ENCODE assay signal across 11 mouse cellular contexts in genomic region chr17:44162514-44162913, GRCm38 (mm10). TPM values are rescaled to one million over a fixed set of nuclear protein-coding genes. Genes with fewer than 3 reads are reported as not detected.
DNase-seq lines count a peak whose midpoint lies in the region; ATAC-seq and TF ChIP-seq lines count a peak whose summit lies in the region.
"Had no signal": no experiment of that assay in that cellular context is flagged by ENCODE, and none has a peak within 500 bp of the region (broad histone marks: within the 10 kb centered on the region; RNA-seq: fewer than 3 reads in every experiment).

No protein-coding gene starts in this region.

- TF ChIP-seq CTCF in kidney, adult 2 months (conservative IDR thresholded peaks at IDR 0.05; ENCODE audit: insufficient read depth, insufficient read length, low read depth, low read length) = no peak
- TF ChIP-seq CTCF in hindbrain, postnatal 0 days (IDR thresholded peaks at IDR 0.05; ENCODE audit: low read depth) = no peak

- peaks cover 10% of the 10 kb centered on the region; the same call in 1 of the 2 replicates for H3K4me1 ChIP-seq in kidney, adult 2 months (ENCODE audit: control insufficient read depth, insufficient read depth, low read length)
- H3K4me1 ChIP-seq in embryonic facial prominence, embryonic 15.5 days = peaks cover 12% of the 10 kb centered on the region; the same call in 1 of the 2 replicates
- no peaks in the 10 kb centered on the region for H3K4me1 ChIP-seq in hindbrain, postnatal 0 days (ENCODE audit: insufficient read depth, low read length)
- H3K4me1 ChIP-seq: liver, embryonic 13.5 days had no signal

- DNase-seq in adrenal gland, postnatal 14 days = peak; percentile 35
- no peak for DNase-seq in adrenal gland, adult 8-10 months
- peak; percentile 29 for DNase-seq in kidney, adult 2 months
- no peak for DNase-seq in kidney, adult 18-20 months
- peak; percentile 69 for DNase-seq in lung, postnatal 36 days
- DNase-seq in hindbrain, postnatal 0 days (ENCODE audit: low spot score) = no peak
- DNase-seq: adrenal gland, postnatal 25 days; cerebellum, adult 2 months; liver, embryonic 13.5 days had no signal

- H3K9me3 ChIP-seq in embryonic facial prominence, embryonic 15.5 days (replicated peaks) = no peaks in the 10 kb centered on the region
- no peaks in the 10 kb centered on the region for H3K9me3 ChIP-seq in hindbrain, postnatal 0 days (ENCODE audit: low read length)
- H3K9me3 ChIP-seq: liver, embryonic 13.5 days had no signal

- no peak overlapping the region for H3K27ac ChIP-seq in kidney, adult 2 months (ENCODE audit: insufficient read depth, low read depth, low read length)
- no peak overlapping the region for H3K27ac ChIP-seq in embryonic facial prominence, embryonic 15.5 days (replicated peaks)
- no peak overlapping the region for H3K27ac ChIP-seq in hindbrain, postnatal 0 days
- H3K27ac ChIP-seq: liver, embryonic 13.5 days had no signal

- TF ChIP-seq POLR2A in kidney, adult 2 months (IDR thresholded peaks at IDR 0.05; ENCODE audit: low read depth, low read length) = no peak

- H3K4me3 ChIP-seq in kidney, adult 2 months (ENCODE audit: insufficient read depth, low read depth, low read length) = no peak overlapping the region
- no peak overlapping the region for H3K4me3 ChIP-seq in embryonic facial prominence, embryonic 15.5 days (replicated peaks)
- H3K4me3 ChIP-seq in hindbrain, postnatal 0 days (ENCODE audit: low read length) = no peak overlapping the region
- H3K4me3 ChIP-seq: liver, embryonic 13.5 days had no signal

- H3K4me2 ChIP-seq in embryonic facial prominence, embryonic 15.5 days (replicated peaks) = peak overlapping the region; percentile 22; the same call in 1 of the 2 replicates
- no peak overlapping the region for H3K4me2 ChIP-seq in hindbrain, postnatal 0 days (ENCODE audit: low read depth, low read length)
- H3K4me2 ChIP-seq: liver, embryonic 13.5 days had no signal

- ATAC-seq in embryonic facial prominence, embryonic 15.5 days (ENCODE audit: insufficient number of reproducible peaks, low FRiP score, low TSS enrichment, low read depth) = no peak
- ATAC-seq in hindbrain, postnatal 0 days = no peak
- no peak for ATAC-seq in activated CD4-positive, CD25-positive, alpha-beta regulatory T cell, adult 4 months

- no peaks in the 10 kb centered on the region for H3K27me3 ChIP-seq in kidney, adult 2 months (replicated peaks; ENCODE audit: control insufficient read depth, insufficient read depth, low read length)
- no peaks in the 10 kb centered on the region for H3K27me3 ChIP-seq in embryonic facial prominence, embryonic 15.5 days
- no peaks in the 10 kb centered on the region for H3K27me3 ChIP-seq in hindbrain, postnatal 0 days (ENCODE audit: insufficient read depth, low read length)
- H3K27me3 ChIP-seq: liver, embryonic 13.5 days had no signal

- no peak overlapping the region for H3K9ac ChIP-seq in embryonic facial prominence, embryonic 15.5 days
- H3K9ac ChIP-seq in hindbrain, postnatal 0 days (replicated peaks; ENCODE audit: low read length) = no peak overlapping the region
- H3K9ac ChIP-seq: liver, embryonic 13.5 days had no signal

- H3K36me3 ChIP-seq in kidney, adult 2 months (ENCODE audit: control insufficient read depth, insufficient read depth, low read length) = no peaks in the 10 kb centered on the region
- no peaks in the 10 kb centered on the region for H3K36me3 ChIP-seq in embryonic facial prominence, embryonic 15.5 days
- no peaks in the 10 kb centered on the region for H3K36me3 ChIP-seq in hindbrain, postnatal 0 days (ENCODE audit: insufficient read depth, low read length)
- H3K36me3 ChIP-seq: liver, embryonic 13.5 days had no signal

- 17% methylated on average over 5 of the region's 5 CpGs for WGBS in kidney, adult 2 months
- WGBS in embryonic facial prominence, embryonic 15.5 days = 21% methylated on average over 5 of the region's 5 CpGs
- WGBS in hindbrain, postnatal 0 days = 54% methylated on average over 5 of the region's 5 CpGs

RNA-seq across cellular contexts. Expression of gene Clic5, which starts 25.9 kb away (rescaled TPM):
- 32.4 and 38.9 TPM in 2 replicates for total RNA-seq in adrenal gland, postnatal 14 days (2021)
- 10 to 100 TPM in 3 of 4 experiments, 1 to 10 TPM in 1; 9.6 to 20.2 (median 13.6) TPM for total RNA-seq in adrenal gland, adult 8-10 months (2022)
- polyA plus RNA-seq in kidney, adult 2 months (2012; rRNA removed) = 21.1 and 25.2 TPM in 2 replicates
- polyA plus RNA-seq in embryonic facial prominence, embryonic 15.5 days (2015; fragmentation: Nextera tagmentation; extraction: Ambion mirVana) = 1.1 and 1.2 TPM in 2 replicates
- total RNA-seq in hindbrain, postnatal 0 days (2014; rRNA removed) = 0.78 and 1.5 TPM in 2 replicates
- polyA plus RNA-seq in hindbrain, postnatal 0 days (2015; fragmentation: Nextera tagmentation; extraction: Ambion mirVana) = 0.39 and 0.69 TPM in 2 replicates
- under 1 TPM in 1 of 2 experiments, not detected in 1; 0.13 TPM for polyA plus RNA-seq in activated CD4-positive, CD25-positive, alpha-beta regulatory T cell, adult 4 months (2017; shearing (Covaris generic))

RNA-seq across cellular contexts. Expression of gene Enpp4, which starts 56.9 kb away (rescaled TPM):
- 9.2 and 10.7 TPM in 2 replicates for total RNA-seq in adrenal gland, postnatal 14 days (2021)
- total RNA-seq in adrenal gland, adult 8-10 months (2022) = 10 to 100 TPM; 13.4 to 19.0 (median 16.0) TPM
- polyA plus RNA-seq in kidney, adult 2 months (2012; rRNA removed) = 7.2 and 8.2 TPM in 2 replicates
- polyA plus RNA-seq in embryonic facial prominence, embryonic 15.5 days (2015; fragmentation: Nextera tagmentation; extraction: Ambion mirVana) = 3.5 and 3.8 TPM in 2 replicates
- 5.1 and 5.5 TPM in 2 replicates for total RNA-seq in hindbrain, postnatal 0 days (2014; rRNA removed)
- 6.1 and 6.4 TPM in 2 replicates for polyA plus RNA-seq in hindbrain, postnatal 0 days (2015; fragmentation: Nextera tagmentation; extraction: Ambion mirVana)
- polyA plus RNA-seq in activated CD4-positive, CD25-positive, alpha-beta regulatory T cell, adult 4 months (2017; shearing (Covaris generic)) = 1 to 10 TPM; 3.6 to 4.2 TPM

Comparison
In these comparisons a context has a peak if more than half of its experiments do, and no peak if none do; other contexts are left out.
1. DNase-seq: peak in adrenal gland, postnatal 14 days (single experiment), kidney, adult 2 months (single experiment) and lung, postnatal 36 days (single experiment); none in adrenal gland, adult 8-10 months (single experiment), kidney, adult 18-20 months (single experiment) and hindbrain, postnatal 0 days (single experiment).